Mouse (Mus musculus) CH12F3 (cell line): ENCODE results near the gene Slc2a4.
"Not testable (repeated sequence)": the region's sequence is repeated elsewhere in the genome, so short reads cannot be mapped to it uniquely, and the experiment has no call there.

Experiments
- in situ Hi-C: fragments of 300-500 bp; cut with MboI; formaldehyde crosslinking; loops from 2 replicates; pipeline ENCODE4 v1.14.3; 2020; ENCODE audit warnings: low sequenced_read_pairs

Gene Slc2a4

GRCm38 (mm10) chr11:69945216-69945615, 2.8 kb downstream of the Slc2a4 start:
- in situ Hi-C loops, result no loop called here

- in situ Hi-C loops, result no loop called here
Measured at GRCm38 (mm10) chr11:69940962-69941361, 7.0 kb downstream of the Slc2a4 start.

GRCm38 (mm10) chr11:69939731-69940130, 8.3 kb downstream of the Slc2a4 start:
- in situ Hi-C loops, result no loop called here

GRCm38 (mm10) chr11:69939181-69939580, 8.8 kb downstream of the Slc2a4 start:
- in situ Hi-C loops, result no loop called here

GRCm38 (mm10) chr11:69938401-69938979, 9.5 kb downstream of the Slc2a4 start:
- in situ Hi-C loops, result no loop called here

- in situ Hi-C loops, result no loop called here
Measured at GRCm38 (mm10) chr11:69937834-69938233, 10.2 kb downstream of the Slc2a4 start.

GRCm38 (mm10) chr11:69937385-69937784, 10.6 kb downstream of the Slc2a4 start:
- in situ Hi-C loops, result no loop called here

GRCm38 (mm10) chr11:69936714-69937347, 11.2 kb downstream of the Slc2a4 start:
- in situ Hi-C loops, result no loop called here

- in situ Hi-C loops, result no loop called here
Measured at GRCm38 (mm10) chr11:69936156-69936555, 11.8 kb downstream of the Slc2a4 start.

- in situ Hi-C loops, result no loop called here
Measured at GRCm38 (mm10) chr11:69935137-69935879, 12.7 kb downstream of the Slc2a4 start, which contains the start of gene Ybx2. Gene Ybx2 (plus strand): TSS chr11:69935796.

GRCm38 (mm10) chr11:69934681-69935080, 13.3 kb downstream of the Slc2a4 start:
- in situ Hi-C loops, result no loop called here

GRCm38 (mm10) chr11:69934169-69934568, 13.8 kb downstream of the Slc2a4 start:
- in situ Hi-C loops, result no loop called here

GRCm38 (mm10) chr11:69933066-69933465, 14.9 kb downstream of the Slc2a4 start:
- in situ Hi-C loops, result no loop called here

- in situ Hi-C loops, result no loop called here
Measured at GRCm38 (mm10) chr11:69932254-69932653, 15.7 kb downstream of the Slc2a4 start.

- in situ Hi-C loops, result no loop called here
Measured at GRCm38 (mm10) chr11:69931769-69932168, 16.2 kb downstream of the Slc2a4 start.

- in situ Hi-C loops, result no loop called here
Measured at GRCm38 (mm10) chr11:69930967-69931537, 16.9 kb downstream of the Slc2a4 start.

- in situ Hi-C loops, result not testable (repeated sequence)
Measured at GRCm38 (mm10) chr11:69930176-69930575, 17.8 kb downstream of the Slc2a4 start.

GRCm38 (mm10) chr11:69929712-69930111, 18.3 kb downstream of the Slc2a4 start:
- in situ Hi-C loops, result no loop called here

- in situ Hi-C loops, result no loop called here
Measured at GRCm38 (mm10) chr11:69927501-69927900, 20.5 kb downstream of the Slc2a4 start.

GRCm38 (mm10) chr11:69922796-69923195, 25.2 kb downstream of the Slc2a4 start:
- in situ Hi-C loops, result no loop called here

- in situ Hi-C loops, result no loop called here
Measured at GRCm38 (mm10) chr11:69922012-69922756, 25.8 kb downstream of the Slc2a4 start.
